Mouse (Mus musculus) thymus, postnatal 14 days (tissue): ENCODE data around the gene Olfr497.

Source experiments
- DNase-seq: peaks from one replicate; pipeline ENCODE4 v3.0.0; 2021

The Olfr497 gene

GRCm38 (mm10) chr7:108420121-108420520 lies at the start of gene Olfr497:
Gene Olfr497 (plus strand): TSS chr7:108420421.
- no peak for DNase-seq

GRCm38 (mm10) chr7:108392867-108393266 lies 27.4 kb upstream of the Olfr497 start, which contains the start of gene Olfr495:
Gene Olfr495 (plus strand): TSS chr7:108393167.
- DNase-seq, result no peak

GRCm38 (mm10) chr7:108465026-108465425 lies 44.8 kb downstream of the Olfr497 start, which contains the start of gene Olfr498:
Gene Olfr498 (plus strand): TSS chr7:108465326.
- no peak for DNase-seq
